Mouse (Mus musculus): ENCODE measurements around the gene Aldh18a1.

GRCm38 (mm10) chr19:40544856-40545255 is 43.4 kb downstream of the Aldh18a1 start:
- TF ChIP-seq CTCF (conservative IDR thresholded peaks at IDR 0.05 in 1 of 2, IDR thresholded peaks at IDR 0.05 in 1 of 2; ENCODE audit: low read depth in 2 of 2, low read length in 2 of 2), result peak; percentile 85 to 94
- TF ChIP-seq NELFE (IDR thresholded peaks at IDR 0.05; ENCODE audit: low read depth, low read length), result no peak; the same call in 1 of the 2 replicates

Measured in CH12.LX (cell line).